Mouse (Mus musculus) megakaryocyte, embryonic 14.5 days (primary cell): ENCODE measurements around the gene Tbc1d13.

Source experiments
- FLI1 ChIP-seq: IDR thresholded peaks from 2 replicates; pipeline ENCODE4 v1.6.1; 2012; ENCODE audit warnings: low read length, inconsistent platforms, mixed read lengths
- GATA1 ChIP-seq: IDR thresholded peaks from 3 replicates; pipeline ENCODE4 v1.6.1; 2012; ENCODE audit warnings: mixed read lengths, low read length, inconsistent platforms, borderline replicate concordance

DNA sequence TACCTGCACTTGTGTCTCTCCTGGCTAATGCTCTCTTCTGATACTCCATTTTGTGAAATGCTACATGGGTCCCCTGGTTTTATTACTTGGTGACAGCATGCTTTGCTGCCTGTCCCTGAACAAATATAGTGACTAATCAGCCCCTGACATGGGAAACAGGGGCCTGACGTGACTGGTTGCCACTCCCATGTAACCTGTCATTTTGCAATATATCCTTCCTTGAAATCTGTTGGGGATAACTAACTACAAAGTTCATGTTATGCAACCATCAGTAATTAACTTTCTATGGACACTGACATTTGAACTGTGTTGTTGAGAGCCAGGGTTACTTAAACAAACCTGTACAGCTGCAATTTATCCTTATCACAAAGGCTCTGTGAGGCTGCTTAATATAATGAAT lies 66.4 kb downstream of the Tbc1d13 start:
- no peak for TF ChIP-seq GATA1
- no peak for TF ChIP-seq FLI1
